Mouse (Mus musculus) Patski (cell line): Measurements from ENCODE around the gene Nap1l1. TPM values are rescaled to one million over a fixed set of nuclear protein-coding genes. Genes with fewer than 3 reads are reported as not detected.

Source experiments
- ATAC-seq: fragments of 100-300 bp; one replicate; pipeline ENCODE4 v1.8.0; 2021
- CTCF ChIA-PET: fragments of 350-600 bp; sonication (Branson Sonifier 250); formaldehyde crosslinking; loops from one replicate; lab custom pipeline; 2022; ENCODE audit warnings: inconsistent platforms; lab: Charles Lee
- POLR2A ChIA-PET: fragments of 350-600 bp; sonication (Branson Sonifier 250); formaldehyde crosslinking; loops from one replicate; lab custom pipeline; 2022; ENCODE audit warnings: antibody characterized with exemption, inconsistent platforms; lab: Charles Lee
- DNase-seq: peaks from one replicate; pipeline ENCODE4 v3.0.0-alpha.2; 2011; ENCODE audit warnings: low read depth, low spot score
- H3K27me3 ChIP-seq: fragments of 371-371 bp; one replicate; pipeline ENCODE4 v1.5.1; 2021
- CTCF ChIP-seq: fragments of 100-300 bp; IDR thresholded peaks from one replicate; pipeline ENCODE4 v1.5.1; 2021
- in situ Hi-C: fragments of 300-500 bp; cut with MboI; formaldehyde crosslinking; loops from 3 replicates; pipeline ENCODE4 v1.11.1; 2018; ENCODE audit warnings: low pct_unique_long_range_greater_than_20kb, mixed read lengths
- polyA plus RNA-seq: library from polyadenylated mRNA; unstranded; gene quantifications from one replicate; pipeline ENCODE4 v1.2.3, GENCODE M21; 2021

The Nap1l1 gene
- polyA plus RNA-seq, 1 experiment from 2014 or later, result 252 TPM

- no peak for TF ChIP-seq CTCF
- POLR2A ChIA-PET, result no interaction called here
- CTCF ChIA-PET, result no interaction called here
- no peak for ATAC-seq
- in situ Hi-C loops, result no loop called here
- no peaks in the 10 kb centered on the region for H3K27me3 ChIP-seq
- no peak for DNase-seq
Measured at GRCm38 (mm10) chr10:111510798-111511197, 37.8 kb downstream of the Nap1l1 start.

DNA sequence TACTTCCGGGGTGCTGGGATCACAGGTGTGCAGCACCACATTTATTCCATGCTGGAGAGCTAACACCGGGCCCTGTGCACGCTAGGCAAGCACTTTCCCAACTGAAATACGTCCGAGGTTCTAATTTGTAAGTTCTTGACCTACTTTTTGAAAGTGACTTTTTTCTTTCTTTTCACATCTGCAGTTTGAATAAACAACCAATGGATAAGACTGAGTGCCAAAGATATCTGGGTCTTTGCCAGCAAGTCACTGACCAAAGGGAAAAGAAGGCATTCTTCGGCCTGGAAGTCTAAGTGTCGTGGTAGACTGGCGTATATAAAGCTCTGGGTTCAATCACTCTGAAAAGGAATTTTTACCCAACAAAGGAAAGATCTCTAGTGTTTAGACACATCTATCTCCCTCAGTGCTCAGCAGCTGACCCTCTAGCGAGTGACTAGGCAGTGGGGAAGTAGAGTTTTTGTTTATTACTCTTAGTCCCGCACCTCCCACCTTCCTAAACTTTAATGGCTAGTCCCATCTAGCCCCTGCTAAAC lies 39.1 kb downstream of the Nap1l1 start:
- no peaks in the 10 kb centered on the region for H3K27me3 ChIP-seq
- in situ Hi-C loops, result no loop called here
- no peak for ATAC-seq
- ChIA-PET CTCF (no interaction called here), POLR2A (no interaction called here)
- DNase-seq, result no peak
- no peak for TF ChIP-seq CTCF

GRCm38 (mm10) chr10:111514282-111514885 lies 41.4 kb downstream of the Nap1l1 start:
- ATAC-seq, result no peak
- no peaks in the 10 kb centered on the region for H3K27me3 ChIP-seq
- no peak for TF ChIP-seq CTCF
- in situ Hi-C loops, result no loop called here
- CTCF ChIA-PET, result interaction anchor here (2.3 kb wide), 1 partner anchor 25 kb away, joined by 9 read pairs; no protein-coding TSS in a partner anchor
- POLR2A ChIA-PET, result interaction anchor here (0.7 to 0.9 kb wide), 3 partner anchors 28 to 245 kb away, joined by 3 read pairs; no protein-coding TSS in a partner anchor
- DNase-seq, result no peak

DNA sequence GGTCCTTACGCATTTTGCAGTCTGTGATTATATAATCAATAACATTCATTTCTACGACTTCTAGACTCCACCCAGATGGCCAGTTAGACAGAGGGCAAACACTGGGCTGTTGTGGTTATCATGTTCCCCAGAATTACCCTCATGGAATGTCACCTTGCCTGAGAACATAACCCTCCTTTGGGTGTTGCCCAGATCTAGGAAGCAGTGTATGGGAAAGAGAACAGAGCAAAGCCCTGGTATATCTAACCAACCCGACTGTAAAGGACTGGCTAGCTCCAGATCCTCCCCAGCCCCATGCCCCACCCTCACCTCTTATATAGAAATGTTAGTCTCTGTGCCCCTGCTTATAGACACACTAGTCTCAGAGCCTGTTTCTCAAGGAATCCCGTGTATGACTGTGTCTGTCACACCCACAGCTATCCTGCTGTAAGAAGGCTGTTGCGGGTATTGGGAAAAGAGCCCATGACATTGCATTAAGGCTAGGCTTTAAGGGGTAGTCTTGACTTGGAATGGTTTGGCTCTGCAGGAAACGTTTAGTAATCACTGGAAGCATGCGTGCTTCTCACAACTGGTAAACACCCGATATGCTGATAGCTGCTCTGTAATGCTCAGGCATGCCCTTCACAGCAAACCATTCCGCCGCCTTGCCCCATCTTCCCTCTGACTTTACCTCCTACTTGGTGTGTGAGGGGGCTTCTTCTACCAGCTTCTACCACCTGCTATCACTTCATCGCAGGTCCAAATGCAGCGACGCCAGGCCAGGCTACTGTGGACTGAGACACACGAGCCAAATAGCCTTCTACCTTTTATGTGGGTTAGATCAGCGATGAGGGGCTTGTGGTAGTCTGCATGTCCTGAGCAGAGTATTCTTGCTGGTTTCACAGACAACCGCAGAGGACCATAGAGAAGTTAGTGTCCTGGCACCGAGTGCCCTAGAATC lies 42.3 kb downstream of the Nap1l1 start:
- DNase-seq (no peak), ATAC-seq (no peak)
- TF ChIP-seq CTCF, result no peak
- in situ Hi-C loops, result no loop called here
- no peaks in the 10 kb centered on the region for H3K27me3 ChIP-seq
- ChIA-PET CTCF (interaction anchor here (0.5 to 2.3 kb wide), 6 partner anchors 24 to 478 kb away, joined by 3 to 9 read pairs (median 3); no protein-coding TSS in a partner anchor), POLR2A (interaction anchor here (0.6 to 1.0 kb wide), 4 partner anchors 69 to 403 kb away, joined by 3 to 5 read pairs (median 3); no protein-coding TSS in a partner anchor)

DNA sequence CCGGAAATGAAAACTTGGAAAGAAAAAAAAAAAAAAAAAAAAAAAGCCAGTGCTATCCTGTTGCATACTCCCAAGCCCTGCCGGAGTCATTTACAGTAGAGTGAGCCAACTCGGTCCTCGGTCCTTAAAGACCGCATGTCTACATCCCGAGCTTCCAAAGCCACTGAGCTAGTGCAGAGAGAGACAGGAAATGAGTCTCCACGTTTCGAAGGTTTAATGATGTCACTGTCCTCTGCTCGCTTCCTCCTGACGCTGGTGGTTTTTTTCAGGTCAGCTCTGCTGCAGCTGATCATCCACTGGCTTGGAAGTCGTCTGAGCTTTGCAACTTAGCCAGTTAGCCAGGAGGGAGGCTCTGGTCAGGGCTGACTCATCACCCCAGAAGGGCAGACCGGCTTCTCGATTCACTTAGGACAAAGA lies 43.2 kb downstream of the Nap1l1 start:
- POLR2A ChIA-PET, result interaction anchor here (0.6 to 1.0 kb wide), 4 partner anchors 68 to 402 kb away, joined by 3 to 5 read pairs (median 3); no protein-coding TSS in a partner anchor
- no peak for TF ChIP-seq CTCF
- CTCF ChIA-PET, result interaction anchor here (0.7 to 1.8 kb wide), 5 partner anchors 11 to 477 kb away, joined by 3 to 4 read pairs (median 3); no protein-coding TSS in a partner anchor
- DNase-seq, result peak; percentile 63
- peak; percentile 96 for ATAC-seq
- H3K27me3 ChIP-seq, result no peaks in the 10 kb centered on the region
- in situ Hi-C loops, result no loop called here

DNA sequence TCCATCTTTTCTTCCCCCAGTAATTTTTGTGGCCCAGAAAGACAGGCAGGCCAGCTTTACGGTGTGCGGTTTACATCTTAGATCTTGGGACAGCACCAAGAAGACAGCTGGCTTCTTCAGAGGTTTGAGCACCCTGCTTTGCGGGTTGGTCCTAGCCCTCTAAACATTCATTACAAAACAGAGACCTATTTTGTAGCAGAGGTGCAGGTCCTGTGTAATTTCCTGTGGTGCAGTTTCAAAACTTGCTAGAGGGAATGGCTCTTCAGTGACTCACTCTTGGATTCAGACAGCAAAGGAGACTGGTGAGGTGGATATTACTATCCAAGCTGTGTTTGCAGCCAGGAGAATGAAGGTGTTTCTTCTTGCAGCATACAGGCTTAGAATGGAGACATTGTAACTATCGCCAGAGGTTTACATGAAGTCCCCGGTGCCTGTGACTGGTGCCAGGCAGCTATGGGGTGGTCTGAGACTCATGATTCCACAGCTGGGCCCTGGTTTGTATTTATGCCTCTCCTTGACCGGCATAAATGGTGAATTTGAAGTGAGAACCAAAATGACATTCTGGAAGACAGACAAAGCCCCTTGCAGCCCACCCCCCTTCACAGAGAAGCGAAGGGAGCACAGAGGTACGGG lies 43.9 kb downstream of the Nap1l1 start:
- in situ Hi-C loops, result no loop called here

GRCm38 (mm10) chr10:111518350-111518749 lies 45.3 kb downstream of the Nap1l1 start:
- ChIA-PET POLR2A (no interaction called here), CTCF (interaction anchor here (1.6 kb wide), 1 partner anchor 119 kb away, joined by 4 read pairs; no protein-coding TSS in a partner anchor)
- no peaks in the 10 kb centered on the region for H3K27me3 ChIP-seq
- TF ChIP-seq CTCF, result no peak
- no peak for ATAC-seq
- in situ Hi-C loops, result no loop called here
- DNase-seq, result no peak

More for the DNA sequence above, 43.9 kb downstream of the Nap1l1 start:
- ATAC-seq (peak; percentile 55), DNase-seq (peak; percentile 24)
- H3K27me3 ChIP-seq, result no peaks in the 10 kb centered on the region
- CTCF ChIA-PET, result interaction anchor here (1.0 to 1.8 kb wide), 5 partner anchors 10 to 120 kb away, joined by 3 to 4 read pairs (median 3); no protein-coding TSS in a partner anchor
- no peak for TF ChIP-seq CTCF
- POLR2A ChIA-PET, result interaction anchor here (1.0 kb wide), 1 partner anchor 401 kb away, joined by 3 read pairs; no protein-coding TSS in a partner anchor

GRCm38 (mm10) chr10:111519620-111520370 lies 46.8 kb downstream of the Nap1l1 start:
- DNase-seq, result no peak
- CTCF ChIA-PET, result no interaction called here
- ATAC-seq, result no peak
- H3K27me3 ChIP-seq, result no peaks in the 10 kb centered on the region
- POLR2A ChIA-PET, result no interaction called here
- in situ Hi-C loops, result no loop called here
- no peak for TF ChIP-seq CTCF

- TF ChIP-seq CTCF, result no peak
- H3K27me3 ChIP-seq, result no peaks in the 10 kb centered on the region
- POLR2A ChIA-PET, result no interaction called here
- ATAC-seq, result no peak
- CTCF ChIA-PET, result no interaction called here
- DNase-seq, result no peak
- in situ Hi-C loops, result no loop called here
Measured at GRCm38 (mm10) chr10:111520621-111521020, 47.6 kb downstream of the Nap1l1 start.
